Mouse (Mus musculus): Measurements from ENCODE around the gene Rpap3. TPM values are rescaled to one million over a fixed set of nuclear protein-coding genes. Genes with fewer than 3 reads are reported as not detected.
A peak's percentile ranks its signal among the peaks of the same experiment; 100 is the strongest.

Rpap3 gene
- total and polyA plus RNA-seq, 2 experiments from 2014 or later, result 14.1 to 38.1 TPM

- TF ChIP-seq CTCF (IDR thresholded peaks at IDR 0.05; ENCODE audit: low read depth), result no peak
- DNase-seq (ENCODE audit: low spot score), result no peak
- Histone ChIP-seq H3K27me3 (ENCODE audit: insufficient read depth, low read length) (no peaks in the 10 kb centered on the region), H3K9me3 (ENCODE audit: low read length) (no peaks in the 10 kb centered on the region), H3K36me3 (ENCODE audit: insufficient read depth, low read length) (peaks cover 13% of the 10 kb centered on the region; the same call in 1 of the 2 replicates), H3K27ac (peak overlapping the region; percentile 66; the same call in 1 of the 2 replicates), H3K4me3 (ENCODE audit: low read length) (no peak overlapping the region), H3K4me1 (ENCODE audit: insufficient read depth, low read length) (peaks cover 15% of the 10 kb centered on the region), H3K9ac (replicated peaks; ENCODE audit: low read length) (no peak overlapping the region), H3K4me2 (ENCODE audit: low read depth, low read length) (no peak overlapping the region)
- WGBS, result 84% methylated on average over 13 of the region's 13 CpGs
- ATAC-seq, result no peak
These were observed 44.2 kb upstream of the Rpap3 start for GRCm38 (mm10) chr15:97749841-97750240.

DNA sequence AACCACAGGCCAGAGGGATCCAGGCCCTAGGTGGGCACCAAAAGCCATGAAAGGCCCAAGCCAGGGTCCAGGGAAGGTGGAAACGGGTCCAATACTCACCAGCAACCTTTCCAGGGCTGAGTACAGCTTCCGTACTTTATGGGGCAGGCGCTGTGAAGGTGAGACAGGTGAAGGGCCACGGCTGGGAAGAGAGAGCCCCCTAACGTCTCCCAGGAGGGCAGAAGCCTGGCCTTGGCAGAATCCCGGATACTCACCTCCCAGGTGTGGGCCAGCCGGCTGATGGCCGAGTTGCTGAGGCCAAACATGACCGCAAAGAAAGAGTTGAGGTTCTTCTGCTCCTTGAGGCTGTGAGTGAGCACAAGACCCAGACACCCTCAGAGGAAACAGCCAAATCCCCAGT lies 43.8 kb upstream of the Rpap3 start:
- DNase-seq (ENCODE audit: low spot score) (no peak), ATAC-seq (no peak)
- Histone ChIP-seq H3K27me3 (ENCODE audit: insufficient read depth, low read length) (no peaks in the 10 kb centered on the region), H3K27ac (no peak overlapping the region), H3K4me2 (ENCODE audit: low read depth, low read length) (no peak overlapping the region), H3K9me3 (ENCODE audit: low read length) (no peaks in the 10 kb centered on the region), H3K4me1 (ENCODE audit: insufficient read depth, low read length) (peaks cover 15% of the 10 kb centered on the region), H3K36me3 (ENCODE audit: insufficient read depth, low read length) (peaks cover 13% of the 10 kb centered on the region; the same call in 1 of the 2 replicates), H3K4me3 (ENCODE audit: low read length) (no peak overlapping the region), H3K9ac (replicated peaks; ENCODE audit: low read length) (no peak overlapping the region)
- 93% methylated on average over 9 of the region's 9 CpGs for WGBS
- no peak for TF ChIP-seq CTCF (IDR thresholded peaks at IDR 0.05; ENCODE audit: low read depth)

DNA sequence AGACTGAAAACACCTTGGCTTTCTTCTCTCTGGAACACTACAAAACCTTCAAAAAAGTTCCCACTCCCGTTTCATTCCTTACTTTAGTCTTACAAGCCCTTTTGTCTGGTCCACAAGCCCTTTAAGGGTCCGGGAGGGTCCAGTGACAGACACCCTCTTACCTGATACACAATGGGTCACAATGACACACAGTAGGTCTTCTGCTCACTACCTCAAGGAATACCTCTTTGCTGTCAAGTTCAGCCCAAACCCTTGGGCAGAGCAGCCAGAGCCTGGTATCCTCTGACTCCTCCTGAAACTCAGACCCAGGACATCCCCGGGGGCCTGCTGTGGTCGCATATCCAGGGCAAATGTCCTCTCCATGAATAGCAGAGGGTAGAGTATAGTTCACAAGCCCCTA lies 43.3 kb upstream of the Rpap3 start:
- DNase-seq (ENCODE audit: low spot score) (no peak), ATAC-seq (no peak)
- Histone ChIP-seq H3K27ac (no peak overlapping the region), H3K27me3 (ENCODE audit: insufficient read depth, low read length) (no peaks in the 10 kb centered on the region), H3K4me2 (ENCODE audit: low read depth, low read length) (no peak overlapping the region), H3K9me3 (ENCODE audit: low read length) (no peaks in the 10 kb centered on the region), H3K4me1 (ENCODE audit: insufficient read depth, low read length) (peaks cover 15% of the 10 kb centered on the region), H3K4me3 (ENCODE audit: low read length) (no peak overlapping the region), H3K36me3 (ENCODE audit: insufficient read depth, low read length) (peaks cover 13% of the 10 kb centered on the region; the same call in 1 of the 2 replicates), H3K9ac (replicated peaks; ENCODE audit: low read length) (no peak overlapping the region)
- 87% methylated on average over 4 of the region's 4 CpGs for WGBS
- no peak for TF ChIP-seq CTCF (IDR thresholded peaks at IDR 0.05; ENCODE audit: low read depth)

DNA sequence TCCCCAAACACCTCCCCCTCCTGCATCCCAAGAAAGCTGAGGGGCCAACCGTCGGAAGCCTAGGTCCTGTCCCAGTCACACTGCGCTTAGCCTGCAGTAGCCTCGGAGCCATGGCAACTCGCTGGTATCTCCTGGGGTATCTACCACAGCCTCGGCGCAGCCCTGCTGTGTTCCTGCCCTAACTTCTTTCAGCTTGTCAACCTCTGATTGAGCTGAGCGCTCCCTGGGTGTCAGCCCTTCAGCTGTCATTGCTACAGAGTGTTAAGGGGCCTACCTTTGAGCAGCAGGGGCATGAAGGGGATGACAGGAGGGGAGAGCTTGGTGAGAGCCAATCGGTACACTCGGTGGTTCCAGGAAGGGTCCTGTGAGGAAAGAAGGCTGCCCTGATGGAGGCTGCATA lies 42.7 kb upstream of the Rpap3 start:
- DNase-seq (ENCODE audit: low spot score) (no peak), ATAC-seq (no peak)
- TF ChIP-seq CTCF (IDR thresholded peaks at IDR 0.05; ENCODE audit: low read depth), result no peak
- 21% methylated on average over 10 of the region's 10 CpGs for WGBS
- Histone ChIP-seq H3K36me3 (ENCODE audit: insufficient read depth, low read length) (peaks cover 13% of the 10 kb centered on the region; the same call in 1 of the 2 replicates), H3K27me3 (ENCODE audit: insufficient read depth, low read length) (no peaks in the 10 kb centered on the region), H3K4me3 (ENCODE audit: low read length) (no peak overlapping the region), H3K27ac (no peak overlapping the region), H3K9ac (replicated peaks; ENCODE audit: low read length) (no peak overlapping the region), H3K4me1 (ENCODE audit: insufficient read depth, low read length) (peaks cover 15% of the 10 kb centered on the region), H3K9me3 (ENCODE audit: low read length) (no peaks in the 10 kb centered on the region), H3K4me2 (ENCODE audit: low read depth, low read length) (no peak overlapping the region)

DNA sequence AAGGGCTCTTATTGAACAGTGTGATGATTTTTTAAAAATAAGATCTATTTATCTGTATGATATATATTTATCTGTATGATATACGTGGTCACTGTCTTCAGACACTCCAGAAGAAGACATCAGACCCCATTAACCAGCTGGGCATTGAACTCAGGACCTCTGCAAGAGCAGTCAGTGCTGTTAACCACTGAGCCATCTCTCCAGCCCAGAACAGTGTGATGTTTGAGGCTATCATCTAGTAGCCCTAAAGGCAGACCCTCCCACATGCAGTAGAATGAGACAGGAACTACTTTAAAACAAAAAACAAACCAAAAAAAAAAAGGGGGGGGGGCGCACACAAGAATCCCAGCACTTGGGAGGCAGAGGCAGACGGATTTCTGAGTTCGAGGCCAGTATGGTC lies 41.9 kb upstream of the Rpap3 start:
- WGBS, result 83% methylated on average over 4 of the region's 4 CpGs
- ATAC-seq (no peak), DNase-seq (ENCODE audit: low spot score) (no peak)
- H3K27ac ChIP-seq, result no peak overlapping the region
- H3K36me3 ChIP-seq (ENCODE audit: insufficient read depth, low read length), result peaks cover 13% of the 10 kb centered on the region; the same call in 1 of the 2 replicates
- TF ChIP-seq CTCF (IDR thresholded peaks at IDR 0.05; ENCODE audit: low read depth), result no peak
- H3K4me2 ChIP-seq (ENCODE audit: low read depth, low read length), result no peak overlapping the region
- H3K9me3 ChIP-seq (ENCODE audit: low read length), result no peaks in the 10 kb centered on the region
- H3K9ac ChIP-seq (replicated peaks; ENCODE audit: low read length), result no peak overlapping the region
- H3K4me1 ChIP-seq (ENCODE audit: insufficient read depth, low read length), result peaks cover 15% of the 10 kb centered on the region
- no peak overlapping the region for H3K4me3 ChIP-seq (ENCODE audit: low read length)
- no peaks in the 10 kb centered on the region for H3K27me3 ChIP-seq (ENCODE audit: insufficient read depth, low read length)

- Histone ChIP-seq H3K27ac (no peak overlapping the region), H3K27me3 (ENCODE audit: insufficient read depth, low read length) (no peaks in the 10 kb centered on the region), H3K9me3 (ENCODE audit: low read length) (no peaks in the 10 kb centered on the region), H3K4me3 (ENCODE audit: low read length) (no peak overlapping the region), H3K9ac (replicated peaks; ENCODE audit: low read length) (no peak overlapping the region), H3K4me1 (ENCODE audit: insufficient read depth, low read length) (peaks cover 15% of the 10 kb centered on the region), H3K36me3 (ENCODE audit: insufficient read depth, low read length) (peaks cover 13% of the 10 kb centered on the region; the same call in 1 of the 2 replicates), H3K4me2 (ENCODE audit: low read depth, low read length) (no peak overlapping the region)
- ATAC-seq, result no peak
- 93% methylated on average over 24 of the region's 24 CpGs for WGBS
- TF ChIP-seq CTCF (IDR thresholded peaks at IDR 0.05; ENCODE audit: low read depth), result no peak
- no peak for DNase-seq (ENCODE audit: low spot score)
These were observed 41.1 kb upstream of the Rpap3 start for GRCm38 (mm10) chr15:97746748-97747147.

- DNase-seq (ENCODE audit: low spot score) (no peak), ATAC-seq (no peak)
- 90% methylated on average over 10 of the region's 10 CpGs for WGBS
- Histone ChIP-seq H3K9me3 (ENCODE audit: low read length) (no peaks in the 10 kb centered on the region), H3K36me3 (ENCODE audit: insufficient read depth, low read length) (peaks cover 13% of the 10 kb centered on the region; the same call in 1 of the 2 replicates), H3K27me3 (ENCODE audit: insufficient read depth, low read length) (no peaks in the 10 kb centered on the region), H3K4me1 (ENCODE audit: insufficient read depth, low read length) (peaks cover 15% of the 10 kb centered on the region), H3K9ac (replicated peaks; ENCODE audit: low read length) (no peak overlapping the region), H3K4me2 (ENCODE audit: low read depth, low read length) (no peak overlapping the region), H3K27ac (no peak overlapping the region), H3K4me3 (ENCODE audit: low read length) (no peak overlapping the region)
- no peak for TF ChIP-seq CTCF (IDR thresholded peaks at IDR 0.05; ENCODE audit: low read depth)
These were observed 40.7 kb upstream of the Rpap3 start for GRCm38 (mm10) chr15:97746278-97746677.
